Mouse (Mus musculus): ENCODE data around the gene Zcchc24. TPM values are rescaled to one million over a fixed set of nuclear protein-coding genes. Genes with fewer than 3 reads are reported as not detected.
A peak's percentile ranks its signal among the peaks of the same experiment; 100 is the strongest.
"Not testable (repeated sequence)": the region's sequence is repeated elsewhere in the genome, so short reads cannot be mapped to it uniquely, and the experiment has no call there.

The Zcchc24 gene
- polyA plus RNA-seq (2012; fragmentation: generic; extraction: Trizol) = 36.4 TPM
- long read RNA-seq, experiment 1, full-length matches to known transcripts = 2 of 29 reads
- long read RNA-seq, experiment 1, partial matches to known transcripts = 0 of 29 reads
- long read RNA-seq, experiment 1, other reads (novel, unspliced or antisense) = 27 of 29 reads
- long read RNA-seq, experiment 2, full-length matches to known transcripts = 18 of 102 reads
- long read RNA-seq, experiment 2, partial matches to known transcripts = 83 of 102 reads
- long read RNA-seq, experiment 2, other reads (novel, unspliced or antisense) = 1 of 102 reads

GRCm38 (mm10) chr14:25768915-25769625 is at the start of gene Zcchc24:
Gene Zcchc24 (minus strand): TSS chr14:25769039.
- TF ChIP-seq MAX (IDR thresholded peaks at IDR 0.05) (no peak), USF1 (IDR thresholded peaks at IDR 0.05; ENCODE audit: low read depth) (no peak), CTCF (IDR thresholded peaks at IDR 0.05; ENCODE audit: control insufficient read depth, insufficient read depth, insufficient read length) (no peak), MYOG (IDR thresholded peaks at IDR 0.05; ENCODE audit: control insufficient read depth, extremely low read depth, insufficient read length) (no peak), CEBPB (IDR thresholded peaks at IDR 0.05; ENCODE audit: low read depth) (no peak), FOSL1 (IDR thresholded peaks at IDR 0.05; ENCODE audit: insufficient read depth, low read length, poor library complexity, severe bottlenecking) (no peak), MYOD1 (IDR thresholded peaks at IDR 0.05; ENCODE audit: control insufficient read depth, insufficient read length, low read depth) (no peak)
- Histone ChIP-seq H3K36me3 (ENCODE audit: control insufficient read depth, insufficient read depth) (peaks cover 10% of the 10 kb centered on the region), H3K27me3 (ENCODE audit: control insufficient read depth, insufficient read depth, insufficient read length) (no peaks in the 10 kb centered on the region), H3ac (ENCODE audit: control insufficient read depth, insufficient read length, low read depth) (peak within 1 kb of the TSS; percentile 89), H3K79me3 (ENCODE audit: low read depth) (peaks cover 39% of the 10 kb centered on the region), H3K79me2 (ENCODE audit: control insufficient read depth, insufficient read depth) (peaks cover 46% of the 10 kb centered on the region), H3K4me3 (ENCODE audit: insufficient read depth, poor library complexity, severe bottlenecking) (peak within 1 kb of the TSS; percentile 89)

GRCm38 (mm10) chr14:25816416-25816815 is 47.6 kb upstream of the Zcchc24 start:
- Histone ChIP-seq H3K79me3 (ENCODE audit: low read depth) (no peaks in the 10 kb centered on the region), H3ac (ENCODE audit: control insufficient read depth, insufficient read length, low read depth) (no peak overlapping the region), H3K36me3 (ENCODE audit: control insufficient read depth, insufficient read depth) (no peaks in the 10 kb centered on the region), H3K27me3 (ENCODE audit: control insufficient read depth, insufficient read depth, insufficient read length) (no peaks in the 10 kb centered on the region), H3K79me2 (ENCODE audit: control insufficient read depth, insufficient read depth) (no peaks in the 10 kb centered on the region), H3K4me3 (ENCODE audit: insufficient read depth, poor library complexity, severe bottlenecking) (no peak overlapping the region)
- TF ChIP-seq FOSL1 (IDR thresholded peaks at IDR 0.05; ENCODE audit: insufficient read depth, low read length, poor library complexity, severe bottlenecking) (no peak), MAX (IDR thresholded peaks at IDR 0.05) (no peak), MYOD1 (IDR thresholded peaks at IDR 0.05; ENCODE audit: control insufficient read depth, insufficient read length, low read depth) (no peak), CTCF (IDR thresholded peaks at IDR 0.05; ENCODE audit: control insufficient read depth, insufficient read depth, insufficient read length) (peak; percentile 91)

DNA sequence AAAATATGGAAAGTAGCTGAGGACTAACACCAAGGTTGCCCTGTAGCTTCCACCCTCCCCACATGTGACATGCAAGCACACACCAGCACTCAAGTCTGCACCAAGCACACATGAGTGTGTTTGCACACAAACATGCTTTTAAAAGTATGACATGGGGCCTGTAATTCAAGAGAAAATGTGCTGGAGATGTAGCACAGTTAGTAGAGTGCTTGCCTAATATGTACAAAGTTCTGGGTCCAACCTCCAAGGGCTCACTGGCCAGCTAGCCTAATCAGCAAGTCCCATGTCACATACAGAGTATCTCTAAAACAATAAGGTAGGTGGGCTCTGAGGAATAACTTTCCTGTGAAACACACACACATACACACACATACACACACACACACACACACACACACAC is 45.3 kb upstream of the Zcchc24 start:
- Histone ChIP-seq H3K36me3 (ENCODE audit: control insufficient read depth, insufficient read depth) (no peaks in the 10 kb centered on the region), H3K79me2 (ENCODE audit: control insufficient read depth, insufficient read depth) (no peaks in the 10 kb centered on the region), H3ac (ENCODE audit: control insufficient read depth, insufficient read length, low read depth) (no peak overlapping the region), H3K79me3 (ENCODE audit: low read depth) (no peaks in the 10 kb centered on the region), H3K4me3 (ENCODE audit: insufficient read depth, poor library complexity, severe bottlenecking) (no peak overlapping the region), H3K27me3 (ENCODE audit: control insufficient read depth, insufficient read depth, insufficient read length) (no peaks in the 10 kb centered on the region)
- TF ChIP-seq MYOD1 (IDR thresholded peaks at IDR 0.05; ENCODE audit: control insufficient read depth, insufficient read length, low read depth) (no peak), MAX (IDR thresholded peaks at IDR 0.05) (no peak), FOSL1 (IDR thresholded peaks at IDR 0.05; ENCODE audit: insufficient read depth, low read length, poor library complexity, severe bottlenecking) (no peak), CTCF (IDR thresholded peaks at IDR 0.05; ENCODE audit: control insufficient read depth, insufficient read depth, insufficient read length) (no peak), USF1 (IDR thresholded peaks at IDR 0.05; ENCODE audit: low read depth) (no peak), CEBPB (IDR thresholded peaks at IDR 0.05; ENCODE audit: low read depth) (no peak), MYOG (IDR thresholded peaks at IDR 0.05; ENCODE audit: control insufficient read depth, extremely low read depth, insufficient read length) (no peak)

- not testable (repeated sequence) for H3K4me3 ChIP-seq (ENCODE audit: insufficient read depth, poor library complexity, severe bottlenecking); H3K27me3 ChIP-seq (ENCODE audit: control insufficient read depth, insufficient read depth, insufficient read length); H3K36me3 ChIP-seq (ENCODE audit: control insufficient read depth, insufficient read depth); H3K79me2 ChIP-seq (ENCODE audit: control insufficient read depth, insufficient read depth); H3ac ChIP-seq (ENCODE audit: control insufficient read depth, insufficient read length, low read depth); H3K79me3 ChIP-seq (ENCODE audit: low read depth)
These were observed 42.2 kb upstream of the Zcchc24 start for GRCm38 (mm10) chr14:25811026-25811425.

- Histone ChIP-seq H3K36me3 (ENCODE audit: control insufficient read depth, insufficient read depth) (no peaks in the 10 kb centered on the region), H3K79me2 (ENCODE audit: control insufficient read depth, insufficient read depth) (no peaks in the 10 kb centered on the region), H3K27me3 (ENCODE audit: control insufficient read depth, insufficient read depth, insufficient read length) (no peaks in the 10 kb centered on the region), H3K4me3 (ENCODE audit: insufficient read depth, poor library complexity, severe bottlenecking) (no peak overlapping the region), H3ac (ENCODE audit: control insufficient read depth, insufficient read length, low read depth) (no peak overlapping the region), H3K79me3 (ENCODE audit: low read depth) (no peaks in the 10 kb centered on the region)
- no peak for TF ChIP-seq FOSL1 (IDR thresholded peaks at IDR 0.05; ENCODE audit: insufficient read depth, low read length, poor library complexity, severe bottlenecking)
- no peak for TF ChIP-seq CEBPB (IDR thresholded peaks at IDR 0.05; ENCODE audit: low read depth)
- no peak for TF ChIP-seq MAX (IDR thresholded peaks at IDR 0.05)
These were observed 37.7 kb upstream of the Zcchc24 start for GRCm38 (mm10) chr14:25806561-25806960.

DNA sequence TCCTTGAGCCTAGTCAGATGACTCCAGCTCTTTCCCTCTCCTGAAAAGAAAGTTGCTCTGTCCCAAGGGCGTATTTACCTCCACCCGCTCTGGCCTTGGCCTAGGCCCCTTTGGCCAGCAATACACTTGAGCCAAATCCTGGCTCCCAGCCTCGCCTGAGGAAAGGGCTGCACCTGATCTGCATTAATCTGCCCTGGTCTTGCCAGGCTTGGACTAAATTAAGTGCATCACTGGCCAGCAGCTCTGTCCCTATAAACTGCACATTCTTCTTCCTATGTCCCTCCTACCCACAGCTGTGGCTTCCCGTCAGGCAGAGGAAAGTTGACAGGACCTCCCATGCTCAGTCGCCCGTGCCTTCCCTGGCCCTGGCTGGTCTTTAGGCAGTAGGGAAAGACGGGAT is 37.0 kb upstream of the Zcchc24 start:
- no peaks in the 10 kb centered on the region for H3K79me2 ChIP-seq (ENCODE audit: control insufficient read depth, insufficient read depth)
- H3K36me3 ChIP-seq (ENCODE audit: control insufficient read depth, insufficient read depth) = no peaks in the 10 kb centered on the region
- no peak for TF ChIP-seq USF1 (IDR thresholded peaks at IDR 0.05; ENCODE audit: low read depth)
- no peak for TF ChIP-seq MAX (IDR thresholded peaks at IDR 0.05)
- TF ChIP-seq MYOD1 (IDR thresholded peaks at IDR 0.05; ENCODE audit: control insufficient read depth, insufficient read length, low read depth) = peak; percentile 5
- no peaks in the 10 kb centered on the region for H3K79me3 ChIP-seq (ENCODE audit: low read depth)
- H3ac ChIP-seq (ENCODE audit: control insufficient read depth, insufficient read length, low read depth) = no peak overlapping the region
- H3K4me3 ChIP-seq (ENCODE audit: insufficient read depth, poor library complexity, severe bottlenecking) = no peak overlapping the region
- no peaks in the 10 kb centered on the region for H3K27me3 ChIP-seq (ENCODE audit: control insufficient read depth, insufficient read depth, insufficient read length)

Data from C2C12 (cell line).